Mouse (Mus musculus): ENCODE results near the gene Gm21738. TPM values are rescaled to one million over a fixed set of nuclear protein-coding genes. Genes with fewer than 3 reads are reported as not detected.
"Not testable (repeated sequence)": the region's sequence is repeated elsewhere in the genome, so short reads cannot be mapped to it uniquely, and the experiment has no call there.

Gene Gm21738
- polyA plus RNA-seq (2015; fragmentation: Nextera tagmentation; extraction: Ambion mirVana) = 1.3 and 96.4 TPM in 2 replicates

GRCm38 (mm10) chr14:19418830-19419229 is at the start of gene Gm21738:
Gene Gm21738, minus strand, starts transcription at chr14:19418930.
- not testable (repeated sequence) for H3K9me3 ChIP-seq (ENCODE audit: control insufficient read depth, low read length); H3K9ac ChIP-seq (ENCODE audit: low read length); ATAC-seq (ENCODE audit: low FRiP score, low TSS enrichment); DNase-seq (ENCODE audit: low spot score); H3K4me3 ChIP-seq (ENCODE audit: low read depth, low read length); H3K36me3 ChIP-seq (ENCODE audit: control insufficient read depth, insufficient read depth, low read length); H3K4me1 ChIP-seq (replicated peaks; ENCODE audit: control insufficient read depth, insufficient read depth); H3K27me3 ChIP-seq (ENCODE audit: control insufficient read depth, insufficient read depth, low read length); H3K4me2 ChIP-seq (replicated peaks; ENCODE audit: low read depth); H3K27ac ChIP-seq (replicated peaks)
- WGBS = 77% methylated on average over 7 of the region's 7 CpGs

DNA sequence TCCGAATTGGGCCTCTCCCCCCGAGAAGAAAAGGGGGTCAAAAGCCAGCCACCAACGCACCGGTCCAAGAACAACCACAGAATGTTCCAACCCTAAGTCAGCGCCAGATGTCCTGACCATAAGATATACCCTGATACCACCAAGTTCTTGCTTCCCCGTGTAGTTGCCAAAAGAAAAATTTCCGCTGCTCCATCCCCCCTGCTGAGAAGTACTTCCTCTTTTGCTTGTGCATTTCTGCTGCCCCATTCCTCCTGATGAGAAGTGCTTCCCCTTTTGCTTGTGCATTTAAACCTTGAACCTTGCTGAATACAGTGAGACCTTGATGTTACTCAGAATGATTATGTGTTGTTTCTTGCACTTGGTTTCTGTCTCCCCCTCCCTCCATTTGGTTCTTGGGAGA is 35.0 kb downstream of the Gm21738 start:
- not testable (repeated sequence) for H3K4me2 ChIP-seq (replicated peaks; ENCODE audit: low read depth); H3K9ac ChIP-seq (ENCODE audit: low read length); H3K27ac ChIP-seq (replicated peaks); H3K27me3 ChIP-seq (ENCODE audit: control insufficient read depth, insufficient read depth, low read length); ATAC-seq (ENCODE audit: low FRiP score, low TSS enrichment); H3K36me3 ChIP-seq (ENCODE audit: control insufficient read depth, insufficient read depth, low read length); H3K4me1 ChIP-seq (replicated peaks; ENCODE audit: control insufficient read depth, insufficient read depth); H3K4me3 ChIP-seq (ENCODE audit: low read depth, low read length); DNase-seq (ENCODE audit: low spot score); H3K9me3 ChIP-seq (ENCODE audit: control insufficient read depth, low read length)
- 82% methylated on average over 7 of the region's 7 CpGs for WGBS

Other genes with a start within 250 kb of the Gm21738 start
- gene Gm2244, start 131.0 kb upstream of the Gm21738 start, polyA plus RNA-seq (2015; fragmentation: Nextera tagmentation; extraction: Ambion mirVana) = 0.06 and 0.30 TPM in 2 replicates
- 0.63 and 0.94 TPM in 2 replicates for gene Gm2237, start 166.2 kb upstream of the Gm21738 start, polyA plus RNA-seq (2015; fragmentation: Nextera tagmentation; extraction: Ambion mirVana)
- not detected in 2 replicates for gene Gm5458, start 183.7 kb upstream of the Gm21738 start, polyA plus RNA-seq (2015; fragmentation: Nextera tagmentation; extraction: Ambion mirVana)